Mouse (Mus musculus) MEL-GATA-1-ER (cell line): ENCODE measurements around the gene Slc41a1.
A peak's percentile ranks its signal among the peaks of the same experiment; 100 is the strongest.
"Not testable (repeated sequence)": the region's sequence is repeated elsewhere in the genome, so short reads cannot be mapped to it uniquely, and the experiment has no call there.

Source experiments
- DNase-seq: peaks from one replicate; pipeline ENCODE4 v3.0.0-alpha.2; 2012; ENCODE audit warnings: low read depth; ENCODE audit errors: extremely low read depth

Slc41a1 gene

DNA sequence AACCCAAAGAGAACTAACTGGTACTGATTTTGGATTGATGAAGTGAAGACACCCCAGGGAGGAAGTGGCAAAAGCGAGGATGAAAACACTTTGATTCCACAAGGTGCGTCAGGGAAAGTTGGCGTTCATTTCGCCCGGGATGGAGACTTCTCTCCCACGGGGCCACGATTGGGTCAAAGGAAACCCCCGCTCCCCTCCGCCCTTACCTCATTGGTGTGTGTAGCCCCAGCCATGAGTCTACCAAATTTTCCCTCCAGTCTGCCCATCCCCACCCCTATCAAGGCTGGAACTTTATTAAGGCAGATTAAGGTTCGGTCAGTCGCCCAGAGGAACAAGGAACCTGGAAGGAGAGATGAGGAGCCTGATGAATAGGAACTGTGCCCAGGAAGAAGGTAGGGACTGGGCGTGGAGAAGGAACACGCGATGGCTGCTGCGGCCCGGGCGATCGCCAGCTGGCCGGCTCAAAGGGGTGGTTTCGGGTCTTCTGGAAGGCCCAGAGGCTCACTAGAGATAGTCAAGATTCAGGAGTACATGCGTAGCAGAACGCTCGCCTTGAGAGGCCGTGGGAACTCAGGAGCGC is at the start of gene Slc41a1:
Slc41a1 (plus strand) TSS at position 287 of the 580 bp plus-strand sequence.
- DNase-seq = peak; percentile 7

DNA sequence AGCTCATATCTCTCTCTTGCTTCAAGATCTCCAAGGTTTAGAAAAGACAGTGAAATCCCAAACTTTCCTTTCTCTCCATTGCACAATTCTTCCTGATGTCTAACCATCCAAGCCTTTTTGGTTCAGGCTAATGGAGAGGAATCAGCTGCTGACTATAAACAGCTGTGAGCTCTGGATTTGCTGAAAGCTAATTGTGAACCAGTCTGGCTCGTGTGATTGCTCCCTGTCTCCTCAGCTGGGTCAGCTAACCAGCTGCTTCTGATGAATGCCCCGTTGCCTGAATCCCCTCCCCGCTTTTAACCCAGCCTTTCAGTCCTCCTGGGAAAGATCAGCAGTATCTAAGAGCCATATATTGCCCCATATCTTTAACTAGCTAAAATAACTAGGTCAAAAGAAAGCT is 32.7 kb upstream of the Slc41a1 start:
- DNase-seq = no peak

DNA sequence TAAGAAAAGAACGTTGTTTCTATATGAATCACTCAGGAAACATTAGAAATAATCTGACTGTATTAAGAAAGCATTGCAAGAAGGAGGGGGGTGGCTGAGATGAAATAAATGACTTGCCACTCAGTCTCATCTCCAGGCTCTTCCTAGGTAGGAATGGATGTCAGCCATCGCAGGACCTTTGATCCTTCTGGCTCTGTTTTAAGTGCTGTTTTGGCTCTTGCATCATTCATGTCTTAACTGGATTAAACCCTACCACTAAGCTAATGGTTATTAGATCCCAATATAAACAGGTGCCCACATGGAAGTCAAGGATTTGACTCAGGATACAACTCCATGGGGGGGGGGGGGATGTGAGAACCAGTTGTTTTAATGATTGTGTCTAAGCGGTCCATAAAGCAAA is 32.1 kb upstream of the Slc41a1 start:
- DNase-seq = no peak

DNA sequence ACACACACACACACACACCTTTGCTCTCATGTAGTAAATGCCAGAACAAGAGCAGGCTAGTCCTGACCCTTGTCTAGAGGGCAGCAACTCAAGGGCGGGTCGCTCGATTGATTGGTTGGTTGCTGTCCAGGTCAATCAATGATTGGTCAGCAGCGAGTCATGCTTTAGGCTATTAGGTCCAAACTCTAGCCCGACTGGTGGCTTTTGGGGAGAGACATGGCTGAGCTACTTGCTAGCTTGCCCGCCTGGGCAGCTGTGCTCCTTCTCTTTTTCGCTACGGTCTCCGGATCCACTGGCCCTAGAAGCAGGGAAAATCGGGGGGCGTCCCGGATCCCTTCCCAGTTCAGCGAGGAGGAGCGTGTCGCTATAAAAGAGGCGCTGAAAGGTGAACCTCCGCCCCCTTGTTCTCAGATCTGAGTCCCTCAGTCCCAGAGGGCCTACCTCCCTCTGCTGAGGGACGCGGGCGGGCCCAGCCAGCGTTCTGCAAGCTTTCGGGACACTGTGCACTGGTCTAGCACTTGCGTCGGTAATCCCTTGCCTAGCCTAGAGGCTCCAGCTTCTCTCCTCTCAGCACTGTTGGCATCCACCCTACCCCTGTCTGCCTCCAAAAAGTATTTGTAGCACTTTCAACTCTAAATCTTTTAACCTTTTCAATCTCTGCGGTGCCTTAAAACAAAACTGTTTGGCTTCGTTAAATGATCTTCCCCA is 29.9 kb upstream of the Slc41a1 start, which contains the start of gene Pm20d1:
Pm20d1 (plus strand) TSS at position 180 of the 708 bp plus-strand sequence.
- no peak for DNase-seq

DNA sequence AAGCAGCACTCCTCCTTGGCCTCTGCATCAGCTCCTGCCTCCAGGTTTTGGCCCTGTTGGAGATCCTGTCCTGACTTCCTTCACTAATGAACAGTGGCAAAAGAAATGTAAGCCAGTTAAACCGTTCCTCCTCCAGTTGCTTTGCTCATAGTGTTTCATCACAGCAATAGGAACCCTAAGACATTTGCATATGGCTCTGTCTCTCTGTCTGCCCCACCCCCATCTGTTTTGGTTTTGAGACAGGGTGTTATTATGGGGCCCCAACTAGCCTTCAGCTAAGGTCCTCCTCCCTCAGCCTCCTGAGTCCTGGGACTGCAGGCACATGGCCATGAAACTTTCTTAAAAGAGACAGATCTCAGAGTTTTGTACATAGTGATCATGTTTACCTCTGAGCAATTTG is 27.3 kb upstream of the Slc41a1 start:
- DNase-seq = no peak

DNA sequence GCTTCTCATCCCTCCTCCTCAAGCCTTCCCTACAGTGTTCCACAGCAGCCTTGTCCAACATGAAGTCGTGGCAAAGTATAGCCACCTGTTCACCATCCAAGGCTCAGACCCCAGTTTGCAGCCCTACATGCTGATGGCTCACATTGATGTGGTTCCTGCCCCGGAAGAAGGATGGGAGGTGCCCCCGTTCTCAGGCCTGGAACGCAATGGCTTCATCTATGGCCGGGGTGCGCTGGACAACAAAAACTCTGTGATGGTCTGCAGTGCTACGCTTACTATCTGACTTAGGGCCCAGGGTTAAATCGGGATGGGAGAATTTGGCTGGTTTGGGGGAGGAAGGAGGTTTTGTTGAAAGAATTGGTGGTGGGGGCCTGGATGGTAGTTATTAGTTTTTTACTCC is 26.2 kb upstream of the Slc41a1 start:
- DNase-seq = no peak

DNA sequence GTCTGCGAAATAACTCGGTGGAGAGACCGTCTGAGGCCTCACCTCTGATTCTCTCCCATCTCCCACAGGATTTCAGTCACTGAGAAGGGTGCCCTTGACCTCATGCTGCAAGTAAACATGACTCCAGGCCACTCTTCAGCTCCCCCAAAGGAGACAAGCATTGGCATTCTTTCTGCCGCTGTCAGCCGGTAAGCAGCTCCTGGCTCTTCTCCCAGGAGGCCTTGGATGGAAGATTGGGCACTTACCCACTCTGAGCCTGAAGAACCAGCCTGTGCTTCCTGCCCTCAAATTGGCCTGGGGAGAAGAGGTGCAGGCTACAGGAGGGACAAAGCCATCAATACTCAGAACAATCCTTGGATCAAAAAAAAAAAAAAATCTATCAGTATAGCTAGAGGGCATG is 24.6 kb upstream of the Slc41a1 start:
- DNase-seq = no peak

DNA sequence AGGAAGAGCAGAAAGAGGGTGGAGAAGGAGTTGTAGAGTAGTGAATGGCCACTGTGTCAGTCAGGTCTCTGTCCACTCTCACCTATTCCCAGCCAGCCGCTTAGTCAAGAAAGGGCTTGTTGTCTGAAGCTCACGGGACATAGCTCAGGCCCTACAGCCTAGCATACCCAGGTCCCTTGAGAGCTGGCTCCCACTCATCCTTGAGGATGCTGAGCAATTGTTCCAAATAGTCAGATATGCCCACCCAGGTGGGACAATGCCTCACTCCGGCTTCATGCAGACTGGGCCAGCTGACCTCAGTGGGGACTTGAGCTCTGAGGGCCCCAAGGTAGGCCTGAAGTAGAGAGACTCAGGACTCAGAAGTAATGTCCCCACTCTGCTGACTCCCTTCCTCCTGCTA is 23.1 kb upstream of the Slc41a1 start:
- no peak for DNase-seq

DNA sequence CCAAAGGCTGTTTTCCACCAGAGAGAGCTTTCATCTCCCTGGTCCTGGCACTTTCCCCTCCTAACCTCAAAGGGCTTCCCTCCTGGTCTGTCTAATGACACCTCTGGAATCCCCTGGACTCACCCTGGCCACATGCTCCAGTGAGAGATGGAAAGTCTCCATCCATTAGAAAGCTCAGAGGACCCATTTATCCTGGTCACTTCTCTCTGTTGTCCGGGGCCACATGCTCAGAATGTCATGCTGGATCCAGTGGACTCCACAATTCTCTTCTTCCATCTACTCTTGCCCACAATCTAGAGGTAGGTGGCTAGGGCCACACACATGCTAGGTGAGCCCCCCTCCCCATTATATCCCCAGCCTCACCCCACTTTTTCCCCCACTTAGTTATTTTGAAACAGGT is 18.3 kb upstream of the Slc41a1 start:
- DNase-seq = no peak

DNA sequence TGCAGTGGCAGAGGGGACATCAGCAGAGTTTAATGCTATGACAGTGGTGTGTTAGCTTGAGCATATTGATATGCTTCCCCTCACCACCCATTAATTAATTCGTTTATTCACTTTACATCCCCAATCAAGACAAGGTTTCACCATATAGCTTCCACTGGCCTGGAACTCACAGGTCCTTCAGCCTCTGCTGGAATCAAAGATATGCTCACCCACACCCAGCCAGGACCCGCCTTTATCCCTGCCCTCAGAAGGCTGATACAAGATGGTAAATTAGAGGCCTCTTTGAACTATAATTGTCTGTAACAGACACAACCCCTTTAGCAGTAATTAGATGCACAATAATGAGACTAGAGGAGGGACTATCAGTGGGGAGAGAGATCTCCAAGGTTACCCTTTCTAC is 17.6 kb upstream of the Slc41a1 start:
- no peak for DNase-seq

DNA sequence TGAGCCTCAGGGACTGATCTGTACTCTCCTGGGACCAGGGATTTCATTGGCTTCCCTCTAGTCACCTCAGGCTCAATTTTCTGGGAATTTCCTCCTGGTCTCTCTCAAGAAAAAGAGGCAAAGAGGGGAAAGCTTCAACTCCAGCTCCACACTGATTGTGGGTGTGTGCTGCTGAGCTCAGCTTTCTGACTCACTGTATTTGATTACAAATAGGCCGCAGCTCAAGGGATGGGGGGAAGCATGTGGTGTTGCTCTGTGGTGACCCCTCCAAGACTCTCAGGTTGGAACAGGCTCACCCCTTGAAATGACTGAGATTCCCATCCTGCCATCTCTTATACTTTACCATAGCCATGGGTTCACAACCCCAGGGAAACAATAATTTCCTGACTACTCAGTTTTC is 15.9 kb upstream of the Slc41a1 start:
- DNase-seq = no peak

DNA sequence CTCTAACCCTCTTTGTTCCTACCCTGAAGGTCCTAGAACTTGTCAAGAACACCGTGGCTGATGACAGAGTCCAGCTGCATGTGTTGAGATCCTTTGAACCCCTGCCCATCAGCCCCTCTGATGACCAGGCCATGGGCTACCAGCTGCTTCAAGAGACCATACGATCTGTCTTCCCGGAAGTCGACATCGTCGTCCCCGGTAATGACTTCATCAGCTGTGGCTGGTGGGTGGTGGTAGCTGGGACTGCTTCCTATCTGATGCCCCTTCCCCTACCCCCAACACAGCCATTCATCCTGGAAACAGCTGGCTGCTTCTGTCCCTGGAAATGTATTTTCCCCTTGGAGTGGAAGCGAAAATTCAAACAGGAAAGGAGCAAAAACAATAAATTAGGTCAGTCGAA is 15.3 kb upstream of the Slc41a1 start:
- DNase-seq = no peak

DNA sequence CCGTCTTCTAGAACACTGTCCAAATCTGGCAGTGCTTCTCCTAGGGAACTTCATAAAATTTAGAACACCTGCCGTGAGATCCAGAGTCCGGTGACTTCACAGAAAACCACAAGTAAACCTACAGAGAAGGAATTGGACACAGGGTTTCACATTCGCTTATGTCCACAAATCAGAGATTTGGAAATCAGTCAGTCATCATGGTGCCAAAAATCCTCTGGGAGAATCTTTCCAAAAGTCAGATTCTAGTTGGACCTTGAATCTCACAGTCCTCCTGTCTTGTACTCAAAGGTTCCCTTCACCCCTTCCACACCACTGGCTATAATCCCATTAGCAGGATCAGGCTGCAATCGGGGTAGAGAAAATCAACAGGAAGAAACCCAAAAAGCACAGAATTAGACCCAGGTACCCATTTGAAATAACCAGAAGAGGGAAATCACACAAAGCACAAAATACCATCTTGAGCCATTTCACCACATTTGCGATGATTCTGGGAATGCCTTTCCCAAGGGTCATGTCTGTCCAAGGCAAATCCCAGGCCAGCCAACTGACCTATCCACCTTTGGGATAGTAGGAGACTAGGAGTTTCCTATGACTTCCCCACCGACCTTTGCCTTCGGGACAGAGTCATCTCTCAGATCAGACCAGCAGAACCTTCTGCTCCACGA is 14.5 kb upstream of the Slc41a1 start:
- DNase-seq = no peak

DNA sequence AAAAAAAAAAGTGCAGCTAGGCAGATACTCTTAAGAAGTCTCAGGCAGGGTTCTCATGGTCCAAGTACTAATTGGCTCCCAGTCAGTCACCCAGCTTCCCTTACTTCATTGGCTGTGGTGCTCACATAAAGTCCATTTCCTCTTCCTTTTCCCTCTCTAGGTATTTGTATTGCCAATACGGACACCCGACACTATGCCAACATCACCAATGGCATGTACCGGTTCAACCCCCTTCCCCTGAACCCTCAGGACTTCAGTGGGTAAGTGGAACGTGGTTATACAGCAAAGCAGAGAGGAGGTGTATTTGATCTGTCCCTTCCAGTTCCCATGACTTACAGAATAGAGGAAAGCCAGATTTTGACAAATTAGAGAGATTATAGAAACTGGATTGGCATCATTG is 13.6 kb upstream of the Slc41a1 start:
- no peak for DNase-seq

DNA sequence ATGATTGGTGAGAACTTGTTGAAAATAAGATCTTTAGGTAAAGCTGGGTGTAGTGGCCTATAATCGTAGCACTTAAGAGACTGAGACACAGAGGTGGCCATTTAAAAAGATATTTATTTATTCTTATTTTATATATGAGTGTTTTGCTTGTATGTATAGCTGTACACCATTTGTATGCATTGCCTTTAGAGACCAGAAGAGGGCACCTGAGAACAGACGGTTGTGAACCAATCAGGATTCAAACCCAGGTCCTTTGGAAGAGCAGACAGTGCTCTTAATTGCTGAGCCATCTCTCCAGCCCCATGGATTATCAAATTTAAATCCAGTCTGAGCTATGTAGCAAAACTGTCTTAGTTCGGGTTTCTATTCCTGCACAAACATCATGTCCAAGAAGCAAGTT is 13.1 kb upstream of the Slc41a1 start:
- DNase-seq = peak; percentile 8

DNA sequence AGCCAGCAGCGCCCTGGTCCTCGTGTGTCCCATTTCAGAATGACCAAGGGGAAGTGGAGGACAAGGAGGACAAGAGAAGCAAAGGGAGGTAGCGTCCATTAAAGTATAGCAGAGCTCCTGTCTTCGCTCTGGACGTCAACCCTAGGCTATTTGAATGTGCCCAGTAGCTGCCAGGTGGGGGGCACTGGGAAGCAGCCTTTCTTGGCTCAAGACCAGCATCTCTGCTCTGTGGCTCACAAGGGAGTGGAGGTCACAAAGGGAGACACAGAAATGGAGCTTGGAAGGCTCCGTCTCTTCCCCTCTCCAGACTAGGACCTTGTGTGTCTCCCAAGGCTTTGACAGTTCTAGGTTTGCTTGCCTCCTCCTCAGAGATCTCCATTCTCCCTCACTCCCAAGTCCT is 10.4 kb upstream of the Slc41a1 start:
- no peak for DNase-seq

DNA sequence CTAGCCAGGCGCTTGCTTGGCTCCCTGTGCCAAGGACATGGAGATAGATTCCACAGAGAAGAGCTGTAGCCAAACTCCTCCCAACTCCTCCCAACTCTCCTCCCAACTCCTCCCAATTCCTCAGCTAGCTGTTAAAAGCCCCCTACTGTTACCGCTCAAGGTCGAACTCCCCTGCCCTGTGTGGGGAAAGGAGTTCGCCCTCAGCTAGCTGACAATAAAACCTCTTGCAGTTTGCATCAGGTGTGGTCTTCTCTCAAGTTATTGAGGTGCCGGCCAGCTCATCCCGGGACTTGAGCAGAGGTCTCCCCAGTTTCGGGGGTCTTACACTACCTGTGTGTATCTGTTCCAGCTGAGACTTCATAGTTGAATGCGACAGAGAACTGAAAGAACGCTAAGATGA is 6.9 kb upstream of the Slc41a1 start:
- not testable (repeated sequence) for DNase-seq

DNA sequence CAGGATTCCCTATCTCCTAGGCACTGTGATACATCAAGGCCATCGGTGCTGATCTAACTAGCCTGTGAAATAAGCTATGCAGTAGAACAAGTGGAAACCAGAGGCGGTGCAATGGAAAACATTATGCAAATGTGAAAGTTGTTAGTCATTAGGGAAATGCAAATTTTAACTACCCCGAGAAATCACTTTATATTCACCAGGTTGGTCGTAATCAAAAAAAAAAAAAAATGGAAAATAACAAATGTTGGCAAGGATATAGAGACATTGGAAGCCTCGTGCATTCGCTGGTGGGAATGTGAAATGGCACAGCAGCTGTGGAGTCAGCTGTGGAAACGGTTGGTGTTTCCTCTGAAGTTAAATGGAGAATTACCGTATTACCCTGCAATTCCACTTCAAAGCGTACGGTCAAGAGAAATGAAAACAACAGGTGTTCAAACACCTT is 6.4 kb upstream of the Slc41a1 start:
- no peak for DNase-seq

DNA sequence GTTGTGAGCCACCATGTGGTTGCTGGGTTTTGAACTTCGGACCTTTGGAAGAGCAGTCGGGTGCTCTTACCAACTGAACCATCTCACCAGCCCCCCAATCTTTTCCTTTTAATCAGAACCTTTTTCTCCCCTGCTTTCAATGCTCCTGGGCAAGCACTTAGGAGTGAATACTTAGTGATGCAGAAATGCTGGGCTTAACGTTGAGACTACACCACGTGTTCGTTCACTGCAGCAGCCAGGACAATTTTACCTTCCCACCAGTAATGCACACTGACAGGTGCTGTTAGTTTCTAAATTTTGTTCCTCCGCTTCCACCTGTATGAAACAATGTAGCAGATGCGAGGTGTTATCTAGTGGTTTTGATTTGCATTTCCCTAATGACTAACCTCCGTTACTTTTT is 5.0 kb upstream of the Slc41a1 start:
- no peak for DNase-seq

DNA sequence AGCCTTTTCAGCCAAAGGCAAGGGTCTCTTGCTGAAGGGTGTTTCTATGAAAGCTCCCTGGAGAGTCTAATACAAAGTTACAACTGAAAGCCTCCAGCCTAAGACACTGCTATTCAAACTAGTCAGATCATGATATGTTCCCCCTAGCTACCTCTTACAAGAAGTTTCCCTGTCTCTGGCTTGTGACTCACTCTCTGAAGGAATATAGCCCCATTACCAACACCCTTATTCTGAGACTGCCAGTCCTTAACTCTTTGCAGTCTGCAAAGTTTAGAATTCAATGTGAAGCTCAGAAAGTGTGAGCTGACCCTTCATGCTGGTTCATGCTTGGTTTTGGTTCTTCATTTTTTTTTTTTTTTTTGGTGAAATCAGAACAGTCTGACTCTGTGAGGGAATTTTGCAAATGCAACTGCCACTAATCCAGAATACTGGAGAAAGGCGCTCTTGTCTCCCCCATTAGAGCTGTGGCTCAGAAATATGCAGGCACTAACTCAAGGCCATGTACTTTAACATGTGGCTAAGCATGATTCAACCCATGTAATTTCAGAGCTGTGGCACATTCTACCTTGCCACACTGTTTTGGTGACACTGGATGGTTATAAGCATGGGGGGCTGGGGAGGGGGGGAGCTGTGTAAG is 4.3 kb upstream of the Slc41a1 start:
- no peak for DNase-seq

DNA sequence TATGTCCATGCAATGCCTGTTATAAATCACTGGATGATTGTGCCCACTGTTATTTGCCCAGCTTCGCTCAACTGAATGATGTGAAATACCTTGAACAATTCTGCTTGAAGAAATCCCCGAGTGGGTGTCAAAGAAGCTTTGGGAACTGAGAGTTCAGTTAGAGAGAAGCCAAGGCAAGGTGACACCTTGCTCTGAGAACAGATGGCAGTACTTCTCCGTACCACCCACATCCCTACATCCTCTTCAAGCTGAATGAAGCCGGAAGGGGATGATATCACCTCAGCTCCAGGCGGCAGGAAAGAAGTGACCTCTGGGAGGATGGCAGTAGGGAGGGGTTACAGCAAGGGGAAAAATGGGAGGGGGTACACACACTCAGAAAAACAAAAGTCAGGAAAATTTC is 3.7 kb upstream of the Slc41a1 start:
- no peak for DNase-seq

DNA sequence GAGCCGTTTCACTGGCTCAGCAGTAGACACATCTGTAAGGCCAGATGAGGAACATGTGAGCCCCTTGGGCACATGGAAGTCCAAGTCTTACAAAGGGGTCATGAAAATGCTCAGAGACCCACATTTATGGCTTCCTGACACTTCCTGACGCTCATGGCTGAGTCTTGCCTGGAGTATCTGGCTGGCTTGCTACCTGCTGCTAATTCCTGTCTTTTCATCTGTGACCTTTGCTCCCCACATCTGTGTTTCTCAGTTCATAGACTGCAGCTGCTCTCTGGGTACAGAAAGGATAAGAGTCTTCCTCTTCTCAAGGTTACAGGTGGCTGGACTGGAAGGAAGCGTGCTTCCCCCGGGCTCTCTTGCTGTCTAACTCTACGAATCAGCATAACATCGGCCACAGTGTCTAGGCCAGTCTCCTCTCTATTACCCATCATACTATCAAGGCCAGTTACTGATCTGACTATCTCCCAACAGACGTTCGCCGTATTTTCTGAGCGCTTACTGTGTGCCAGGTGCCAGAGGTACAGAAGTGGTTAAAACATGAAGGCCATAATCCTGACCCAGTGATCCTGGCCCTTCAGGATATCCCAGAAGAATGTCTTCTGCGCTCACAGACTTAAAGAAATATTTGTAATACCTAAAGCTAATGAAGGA is 2.6 kb upstream of the Slc41a1 start:
- no peak for DNase-seq
